Mouse (Mus musculus): ENCODE measurements at regions not wholly inside any gene's neighbourhood (a gene's known extent, or its start where the extent isn't known, plus 50 kb on each side); places are given as distances from the start of the nearest gene placed in this dataset.
"Not testable (repeated sequence)": the region's sequence is repeated elsewhere in the genome, so short reads cannot be mapped to it uniquely, and the experiment has no call there.

GRCm38 (mm10) chr1:23034271-23034670, 67.8 kb downstream of the 4933415F23Rik start:
- DNase-seq, result no peak

GRCm38 (mm10) chr1:23023536-23023935, 78.5 kb downstream of the 4933415F23Rik start:
- DNase-seq, result no peak

GRCm38 (mm10) chr1:23007784-23008490, 94.1 kb downstream of the 4933415F23Rik start:
- peak; percentile 95 for DNase-seq

- peak; percentile 65 for DNase-seq
Observed at GRCm38 (mm10) chr1:23004882-23005281, 97.2 kb downstream of the 4933415F23Rik start.

GRCm38 (mm10) chr1:22996665-22997064, 105.4 kb downstream of the 4933415F23Rik start:
- DNase-seq, result no peak

- peak; percentile 72 for DNase-seq
Observed at GRCm38 (mm10) chr1:22989521-22990221, 112.4 kb downstream of the 4933415F23Rik start.

GRCm38 (mm10) chr1:22987521-22987920, 114.5 kb downstream of the 4933415F23Rik start:
- DNase-seq, result peak; percentile 80

GRCm38 (mm10) chr1:22984276-22984675, 117.8 kb downstream of the 4933415F23Rik start:
- DNase-seq, result not testable (repeated sequence)

GRCm38 (mm10) chr1:22974917-22975316, 127.1 kb downstream of the 4933415F23Rik start:
- DNase-seq, result no peak

GRCm38 (mm10) chr1:22943995-22944394, 138.2 kb upstream of the Rims1 start:
- DNase-seq, result no peak

GRCm38 (mm10) chr1:22939816-22940215, 134.0 kb upstream of the Rims1 start:
- no peak for DNase-seq

GRCm38 (mm10) chr1:22931147-22931896, 125.5 kb upstream of the Rims1 start:
- DNase-seq, result peak; percentile 98

- no peak for DNase-seq
Observed at GRCm38 (mm10) chr1:22902992-22903391, 97.2 kb upstream of the Rims1 start.

- DNase-seq, result no peak
Observed at GRCm38 (mm10) chr1:22901018-22901625, 95.3 kb upstream of the Rims1 start.

GRCm38 (mm10) chr1:22895099-22895498, 89.3 kb upstream of the Rims1 start:
- no peak for DNase-seq

GRCm38 (mm10) chr1:22862985-22863384, 57.2 kb upstream of the Rims1 start:
- peak; percentile 19 for DNase-seq
